Comparison of ENCODE assay signal across 23 mouse cellular contexts in genomic region chr16:92958146-92958545, GRCm38 (mm10).
A peak's percentile ranks its signal among the peaks of the same experiment; 100 is the strongest.
DNase-seq lines count a peak whose midpoint lies in the region; ATAC-seq and TF ChIP-seq lines count a peak whose summit lies in the region.
"Had no signal": no experiment of that assay in that cellular context is flagged by ENCODE, and none has a peak within 500 bp of the region (broad histone marks: within the 10 kb centered on the region; RNA-seq: fewer than 3 reads in every experiment).

No protein-coding gene starts in this region.

- H3K27ac ChIP-seq in heart, embryonic 11.5 days (ENCODE audit: low read depth, low read length) = no peak overlapping the region
- no peak overlapping the region for H3K27ac ChIP-seq in hindbrain, postnatal 0 days
- H3K27ac ChIP-seq in hindbrain, embryonic 11.5 days (ENCODE audit: low read depth, low read length) = no peak overlapping the region
- H3K27ac ChIP-seq: forebrain, embryonic 10.5 days; heart, embryonic 13.5 days; liver, embryonic 15.5 days; lung, embryonic 15.5 days; neural tube, embryonic 13.5 days had no signal

- H3K9ac ChIP-seq in heart, embryonic 11.5 days (ENCODE audit: low read depth, low read length) = no peak overlapping the region
- no peak overlapping the region for H3K9ac ChIP-seq in hindbrain, postnatal 0 days (replicated peaks; ENCODE audit: low read length)
- no peak overlapping the region for H3K9ac ChIP-seq in hindbrain, embryonic 11.5 days (ENCODE audit: low read depth, low read length)
- H3K9ac ChIP-seq: heart, embryonic 13.5 days; liver, embryonic 15.5 days; lung, embryonic 15.5 days; neural tube, embryonic 13.5 days had no signal

- 79% methylated on average over 6 of the region's 6 CpGs for WGBS in heart, embryonic 11.5 days (ENCODE audit: insufficient replicate concordance)
- 45% methylated on average over 6 of the region's 6 CpGs for WGBS in hindbrain, postnatal 0 days
- 54% methylated on average over 6 of the region's 6 CpGs for WGBS in hindbrain, embryonic 11.5 days

- TF ChIP-seq CTCF in hindbrain, postnatal 0 days (IDR thresholded peaks at IDR 0.05; ENCODE audit: low read depth) = no peak

- no peak overlapping the region for H3K4me2 ChIP-seq in heart, embryonic 11.5 days
- no peak overlapping the region for H3K4me2 ChIP-seq in hindbrain, postnatal 0 days (ENCODE audit: low read depth, low read length)
- H3K4me2 ChIP-seq in hindbrain, embryonic 11.5 days (replicated peaks; ENCODE audit: low read depth, low read length) = no peak overlapping the region
- H3K4me2 ChIP-seq: heart, embryonic 13.5 days; liver, embryonic 15.5 days; lung, embryonic 15.5 days; neural tube, embryonic 13.5 days had no signal

- peak; percentile 83 for DNase-seq in heart, adult 11 months
- DNase-seq in hindbrain, postnatal 0 days (ENCODE audit: low spot score) = peak; percentile 7
- no peak for DNase-seq in hindbrain, embryonic 11.5 days (ENCODE audit: low spot score)
- DNase-seq in ovary, postnatal 14 days (ENCODE audit: low spot score) = peak; percentile 22
- no peak for DNase-seq in ovary, adult 18-20 months (ENCODE audit: low spot score)
- peak; percentile 16 for DNase-seq in testis, postnatal 14 days (ENCODE audit: low spot score)
- no peak for DNase-seq in spleen, postnatal 4 days (ENCODE audit: low spot score in 2 of 2)
- DNase-seq: cerebellum, adult 18-20 months; cerebellum, postnatal 14 days; gastrocnemius, postnatal 14 days; left cerebral cortex, postnatal 4 days; liver; lung, postnatal 36 days; midbrain, embryonic 14.5 days; right cerebral cortex, adult 18-20 months had no signal

- no peak for ATAC-seq in heart, embryonic 11.5 days (replicated peaks; ENCODE audit: insufficient number of reproducible peaks, low FRiP score, low TSS enrichment)
- no peak for ATAC-seq in hindbrain, postnatal 0 days
- ATAC-seq in hindbrain, embryonic 11.5 days (ENCODE audit: low FRiP score) = no peak
- ATAC-seq: forebrain, embryonic 16.5 days; intestine, postnatal 0 days had no signal

- H3K27me3 ChIP-seq in heart, embryonic 11.5 days (ENCODE audit: control insufficient read depth, insufficient read depth, low read length) = peaks cover 8% of the 10 kb centered on the region
- no peaks in the 10 kb centered on the region for H3K27me3 ChIP-seq in hindbrain, postnatal 0 days (ENCODE audit: insufficient read depth, low read length)
- H3K27me3 ChIP-seq in hindbrain, embryonic 11.5 days (ENCODE audit: control insufficient read depth, insufficient read depth, low read length) = no peaks in the 10 kb centered on the region
- H3K27me3 ChIP-seq: lung, embryonic 15.5 days; neural tube, embryonic 13.5 days had no signal

- H3K4me1 ChIP-seq in heart, embryonic 11.5 days (ENCODE audit: control insufficient read depth, insufficient read depth, low read length) = peaks cover 5% of the 10 kb centered on the region
- H3K4me1 ChIP-seq in hindbrain, postnatal 0 days (ENCODE audit: insufficient read depth, low read length) = no peaks in the 10 kb centered on the region
- no peaks in the 10 kb centered on the region for H3K4me1 ChIP-seq in hindbrain, embryonic 11.5 days (replicated peaks; ENCODE audit: control insufficient read depth, insufficient read depth, low read length)
- H3K4me1 ChIP-seq: forebrain, embryonic 10.5 days; liver, embryonic 15.5 days; neural tube, embryonic 13.5 days had no signal

- no peaks in the 10 kb centered on the region for H3K9me3 ChIP-seq in heart, embryonic 11.5 days (replicated peaks; ENCODE audit: control insufficient read depth, low read length)
- H3K9me3 ChIP-seq in hindbrain, postnatal 0 days (ENCODE audit: low read length) = no peaks in the 10 kb centered on the region
- H3K9me3 ChIP-seq in hindbrain, embryonic 11.5 days (ENCODE audit: control insufficient read depth, low read length) = no peaks in the 10 kb centered on the region
- H3K9me3 ChIP-seq: forebrain, embryonic 10.5 days; heart, embryonic 13.5 days; liver, embryonic 15.5 days; lung, embryonic 15.5 days; neural tube, embryonic 13.5 days had no signal

- no peak overlapping the region for H3K4me3 ChIP-seq in heart, embryonic 11.5 days (ENCODE audit: low read depth, low read length)
- no peak overlapping the region for H3K4me3 ChIP-seq in hindbrain, postnatal 0 days (ENCODE audit: low read length)
- H3K4me3 ChIP-seq in hindbrain, embryonic 11.5 days (ENCODE audit: low read depth, low read length) = no peak overlapping the region
- H3K4me3 ChIP-seq: forebrain, embryonic 10.5 days; heart, embryonic 13.5 days; liver, embryonic 15.5 days; lung, embryonic 15.5 days; neural tube, embryonic 13.5 days had no signal

- H3K36me3 ChIP-seq in heart, embryonic 11.5 days (ENCODE audit: control insufficient read depth, insufficient read depth, low read length) = no peaks in the 10 kb centered on the region
- H3K36me3 ChIP-seq in hindbrain, postnatal 0 days (ENCODE audit: insufficient read depth, low read length) = no peaks in the 10 kb centered on the region
- H3K36me3 ChIP-seq in hindbrain, embryonic 11.5 days (ENCODE audit: control insufficient read depth, insufficient read depth, low read length) = no peaks in the 10 kb centered on the region
- H3K36me3 ChIP-seq: forebrain, embryonic 10.5 days; heart, embryonic 13.5 days; liver, embryonic 15.5 days; lung, embryonic 15.5 days; neural tube, embryonic 13.5 days had no signal

Comparison
In these comparisons a context has a peak if more than half of its experiments do, and no peak if none do; other contexts are left out.
1. DNase-seq: peak in heart, adult 11 months (single experiment), hindbrain, postnatal 0 days (single experiment), ovary, postnatal 14 days (single experiment) and testis, postnatal 14 days (single experiment); none in hindbrain, embryonic 11.5 days (single experiment), ovary, adult 18-20 months (single experiment) and spleen, postnatal 4 days (0 of 2).